Mouse (Mus musculus) stomach, embryonic 14.5 days (tissue): ENCODE measurements around the gene Dnajc27. TPM values are rescaled to one million over a fixed set of nuclear protein-coding genes. Genes with fewer than 3 reads are reported as not detected.
A peak's percentile ranks its signal among the peaks of the same experiment; 100 is the strongest.

Experiments used
- ATAC-seq: fragments of 200-750 bp; cut with Nextera tagmentation; 2 replicates; pipeline ENCODE4 v1.8.0; 2017; ENCODE audit warnings: low read depth, moderate TSS enrichment; ENCODE audit not compliant: insufficient number of reproducible peaks, insufficient read depth, low FRiP score
- H3K27ac ChIP-seq: fragments of 300-500 bp; sonication (generic); 2 replicates; pipeline ENCODE4 v1.5.1; 2014; ENCODE audit warnings: mild to moderate bottlenecking, low read length, moderate library complexity, mixed read lengths
- H3K27me3 ChIP-seq: fragments of 300-500 bp; sonication (generic); 2 replicates; pipeline ENCODE4 v1.6.1; 2014; ENCODE audit warnings: low read length, control low read depth, mixed read lengths; ENCODE audit not compliant: control insufficient read depth, insufficient read depth
- H3K36me3 ChIP-seq: fragments of 300-500 bp; sonication (generic); 2 replicates; pipeline ENCODE4 v1.6.1; 2014; ENCODE audit warnings: mild to moderate bottlenecking, control low read depth, low read length, moderate library complexity, mixed read lengths; ENCODE audit not compliant: control insufficient read depth, insufficient read depth
- H3K4me1 ChIP-seq: fragments of 300-500 bp; sonication (generic); 2 replicates; pipeline ENCODE4 v1.6.1; 2014; ENCODE audit warnings: low read length, control low read depth, mixed read lengths; ENCODE audit not compliant: control insufficient read depth, insufficient read depth
- H3K4me2 ChIP-seq: fragments of 300-500 bp; sonication (generic); replicated peaks from 2 replicates; pipeline ENCODE4 v1.6.1; 2014; ENCODE audit warnings: low read depth, low read length, control low read depth
- H3K4me3 ChIP-seq: fragments of 300-500 bp; sonication (generic); 2 replicates; pipeline ENCODE4 v1.5.1; 2014; ENCODE audit warnings: low read depth, low read length, control low read depth
- H3K9ac ChIP-seq: fragments of 300-500 bp; sonication (generic); replicated peaks from 2 replicates; pipeline ENCODE4 v1.6.1; 2014; ENCODE audit warnings: low read depth, mild to moderate bottlenecking, control low read depth, low read length, moderate library complexity, mixed read lengths
- H3K9me3 ChIP-seq: fragments of 300-500 bp; sonication (generic); 2 replicates; pipeline ENCODE4 v1.6.1; 2016; ENCODE audit warnings: low read depth, low read length, control low read depth; ENCODE audit not compliant: control insufficient read depth
- WGBS: fragments of 180-500 bp; shearing (Covaris S2); extraction: QIAGEN DNeasy Blood & Tissue Kit; methylation state at CpG from one replicate; pipeline ENCODE4 v1.1.7; 2014; 5-methylcytosine and 5-hydroxymethylcytosine counted together
- polyA plus RNA-seq: library from polyadenylated mRNA; unstranded; fragments of >200 nt; fragmentation: Nextera tagmentation; extraction: Ambion mirVana; gene quantifications from 2 replicates; pipeline ENCODE4 v1.2.1, GENCODE M21; 2014

Dnajc27 gene
- polyA plus RNA-seq, 1 experiment from 2014 or later, result 8.3 TPM

DNA sequence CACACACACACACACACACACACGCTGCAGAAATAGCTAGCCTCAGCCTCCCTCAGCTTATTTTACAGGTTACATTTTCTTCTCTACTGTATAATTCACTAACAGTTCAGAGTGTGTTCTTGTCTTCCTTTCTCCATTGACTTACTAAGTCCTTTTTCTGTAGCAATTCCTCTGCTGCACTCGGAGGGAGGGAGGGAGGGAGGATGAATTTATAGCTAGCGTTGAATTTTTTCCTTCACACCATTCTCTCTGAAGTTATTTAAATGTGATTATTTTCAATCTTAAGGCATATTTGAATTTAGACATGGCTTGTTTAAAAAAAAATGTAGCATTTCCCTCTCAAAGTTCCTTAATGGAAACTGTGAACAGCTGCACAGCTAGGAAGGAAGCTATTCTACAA lies 34.8 kb downstream of the Dnajc27 start:
- H3K4me1 ChIP-seq, result no peaks in the 10 kb centered on the region
- WGBS, result 66% methylated on average over 3 of the region's 3 CpGs
- H3K27ac ChIP-seq, result no peak overlapping the region
- H3K4me3 ChIP-seq, result no peak overlapping the region
- H3K9me3 ChIP-seq, result no peaks in the 10 kb centered on the region
- no peak overlapping the region for H3K4me2 ChIP-seq
- ATAC-seq, result no peak
- H3K27me3 ChIP-seq, result no peaks in the 10 kb centered on the region
- no peak overlapping the region for H3K9ac ChIP-seq
- no peaks in the 10 kb centered on the region for H3K36me3 ChIP-seq

- Histone ChIP-seq H3K4me3 (no peak overlapping the region), H3K27ac (no peak overlapping the region), H3K27me3 (no peaks in the 10 kb centered on the region), H3K4me2 (no peak overlapping the region), H3K4me1 (no peaks in the 10 kb centered on the region), H3K9ac (no peak overlapping the region), H3K36me3 (no peaks in the 10 kb centered on the region), H3K9me3 (no peaks in the 10 kb centered on the region)
- WGBS, result 72% methylated on average over 4 of the region's 4 CpGs
- ATAC-seq, result no peak
These were observed 35.2 kb downstream of the Dnajc27 start for GRCm38 (mm10) chr12:4117579-4117978.

DNA sequence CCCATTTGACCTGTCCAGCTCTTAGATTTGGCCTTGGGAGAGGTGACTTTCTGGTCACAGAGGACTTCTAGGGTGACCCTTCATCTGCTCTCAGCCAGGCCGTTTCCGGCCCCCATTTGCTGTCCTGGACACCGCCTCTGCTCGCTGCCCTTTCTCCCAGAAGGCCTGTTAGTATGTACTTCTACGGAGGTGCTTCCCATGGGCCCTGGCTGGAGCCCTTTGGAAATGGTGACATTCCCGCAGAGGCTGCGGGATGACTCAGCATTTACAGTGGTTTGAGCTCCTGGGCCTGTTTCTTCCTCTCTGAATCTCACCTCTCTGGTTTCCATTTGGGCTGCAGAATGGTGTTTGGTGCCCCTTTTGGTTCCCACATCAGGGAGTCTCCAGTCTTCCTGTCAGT lies 45.0 kb downstream of the Dnajc27 start:
- H3K4me1 ChIP-seq, result no peaks in the 10 kb centered on the region
- no peak for ATAC-seq
- no peaks in the 10 kb centered on the region for H3K27me3 ChIP-seq
- H3K27ac ChIP-seq, result no peak overlapping the region
- no peak overlapping the region for H3K9ac ChIP-seq
- 67% methylated on average over 7 of the region's 7 CpGs for WGBS
- H3K4me3 ChIP-seq, result no peak overlapping the region
- no peaks in the 10 kb centered on the region for H3K36me3 ChIP-seq
- no peak overlapping the region for H3K4me2 ChIP-seq
- H3K9me3 ChIP-seq, result peaks cover 4% of the 10 kb centered on the region; the same call in 1 of the 2 replicates

DNA sequence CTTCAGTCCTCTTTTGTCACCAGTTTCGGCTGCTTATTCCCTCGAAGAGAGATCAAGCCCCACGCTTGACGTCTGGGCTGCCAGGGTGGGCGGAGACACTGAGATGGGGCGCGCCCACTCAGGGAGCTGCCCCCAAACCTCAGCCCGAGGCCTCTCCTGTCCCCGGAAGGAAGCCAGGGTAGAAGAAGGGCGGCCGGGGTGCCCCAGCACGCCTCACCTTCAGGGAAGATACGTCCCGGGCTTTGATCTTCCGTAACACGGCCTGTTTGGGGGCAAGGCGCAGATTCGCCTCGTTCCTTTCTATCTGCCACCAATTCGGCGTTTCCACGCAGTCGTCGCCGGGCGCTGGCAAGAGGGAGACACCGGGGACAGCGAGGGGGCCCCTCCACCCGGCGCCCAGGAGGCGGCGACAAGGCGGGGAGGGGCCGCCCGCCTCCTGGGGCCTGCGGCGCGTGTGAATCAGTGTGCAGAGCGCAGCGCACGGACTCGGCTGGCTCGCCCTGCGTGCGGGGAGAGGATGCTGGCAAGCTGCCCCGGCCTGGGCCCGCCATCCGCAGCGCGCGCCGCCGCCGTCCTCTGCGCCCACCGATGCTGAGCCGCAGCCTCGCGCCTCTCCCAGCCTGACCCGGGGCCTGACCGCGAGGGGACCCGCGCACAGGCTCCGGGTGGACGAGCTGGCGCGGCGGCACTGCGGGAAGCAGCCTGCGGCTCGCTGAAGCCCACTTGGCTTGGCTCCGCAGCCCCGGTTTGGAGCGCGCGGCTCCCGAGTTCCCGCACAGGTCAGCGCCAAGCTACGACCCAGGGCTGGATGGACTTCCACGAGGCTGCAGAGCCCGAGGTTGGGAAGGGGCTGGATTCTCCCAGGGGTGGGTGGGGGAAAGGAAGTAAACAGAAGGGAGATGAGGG lies 50.8 kb downstream of the Dnajc27 start, which contains the start of gene Adcy3:
Gene Adcy3 (plus strand): TSS at position 163 of the 906 bp plus-strand sequence.
- Histone ChIP-seq H3K9me3 (peaks cover 4% of the 10 kb centered on the region; the same call in 1 of the 2 replicates), H3K4me1 (peaks cover 11% of the 10 kb centered on the region), H3K27ac (peak within 1 kb of the TSS; percentile 63), H3K36me3 (no peaks in the 10 kb centered on the region), H3K4me2 (peak within 1 kb of the TSS; percentile 52), H3K9ac (peak within 1 kb of the TSS; percentile 47), H3K27me3 (no peaks in the 10 kb centered on the region), H3K4me3 (peak within 1 kb of the TSS; percentile 46)
- peak; percentile 85 for ATAC-seq
- WGBS, result under 1% methylated on average over 83 of the region's 83 CpGs

DNA sequence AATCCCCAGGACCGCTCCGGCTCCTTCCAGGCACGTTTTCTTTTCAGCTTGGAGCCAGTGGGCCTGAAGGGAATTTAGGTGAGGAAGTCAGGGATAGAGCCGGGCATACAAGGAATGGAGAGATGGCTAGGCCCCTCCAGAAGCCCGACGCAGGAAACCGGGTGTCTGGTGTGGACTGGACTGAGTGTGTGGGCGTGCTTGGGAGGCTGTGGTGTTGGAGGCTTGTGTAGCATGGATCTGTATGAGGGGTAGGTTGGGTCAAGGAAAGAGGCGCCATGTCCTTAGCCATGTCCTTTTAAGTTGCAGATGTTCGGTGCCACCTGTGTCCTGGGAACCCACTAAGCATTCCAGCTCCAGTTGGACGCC lies 51.4 kb downstream of the Dnajc27 start:
- Histone ChIP-seq H3K27ac (peak overlapping the region; percentile 63; the same call in 1 of the 2 replicates), H3K27me3 (no peaks in the 10 kb centered on the region), H3K4me3 (peak overlapping the region; percentile 46), H3K36me3 (no peaks in the 10 kb centered on the region), H3K4me1 (peaks cover 11% of the 10 kb centered on the region), H3K9ac (peak overlapping the region; percentile 47), H3K4me2 (peak overlapping the region; percentile 52), H3K9me3 (peaks cover 4% of the 10 kb centered on the region; the same call in 1 of the 2 replicates)
- ATAC-seq, result peak; percentile 47
- 22% methylated on average over 11 of the region's 11 CpGs for WGBS

- no peaks in the 10 kb centered on the region for H3K9me3 ChIP-seq
- H3K9ac ChIP-seq, result no peak overlapping the region
- no peaks in the 10 kb centered on the region for H3K4me1 ChIP-seq
- no peak overlapping the region for H3K4me2 ChIP-seq
- 0 out of 2 replicates have a peak, but pooled peaks cover 3% of the 10 kb centered on the region for H3K36me3 ChIP-seq
- H3K27ac ChIP-seq, result no peak overlapping the region
- no peaks in the 10 kb centered on the region for H3K27me3 ChIP-seq
- no peak overlapping the region for H3K4me3 ChIP-seq
- 86% methylated on average over 5 of the region's 5 CpGs for WGBS
- ATAC-seq, result no peak
These were observed 60.8 kb downstream of the Dnajc27 start for GRCm38 (mm10) chr12:4143179-4143578.

GRCm38 (mm10) chr12:4150936-4151335 lies 68.6 kb downstream of the Dnajc27 start:
- Histone ChIP-seq H3K27me3 (no peaks in the 10 kb centered on the region), H3K4me1 (no peaks in the 10 kb centered on the region), H3K27ac (no peak overlapping the region), H3K4me3 (no peak overlapping the region), H3K9me3 (no peaks in the 10 kb centered on the region), H3K4me2 (no peak overlapping the region), H3K9ac (no peak overlapping the region), H3K36me3 (no peaks in the 10 kb centered on the region)
- 80% methylated on average over 2 of the region's 2 CpGs for WGBS
- no peak for ATAC-seq

DNA sequence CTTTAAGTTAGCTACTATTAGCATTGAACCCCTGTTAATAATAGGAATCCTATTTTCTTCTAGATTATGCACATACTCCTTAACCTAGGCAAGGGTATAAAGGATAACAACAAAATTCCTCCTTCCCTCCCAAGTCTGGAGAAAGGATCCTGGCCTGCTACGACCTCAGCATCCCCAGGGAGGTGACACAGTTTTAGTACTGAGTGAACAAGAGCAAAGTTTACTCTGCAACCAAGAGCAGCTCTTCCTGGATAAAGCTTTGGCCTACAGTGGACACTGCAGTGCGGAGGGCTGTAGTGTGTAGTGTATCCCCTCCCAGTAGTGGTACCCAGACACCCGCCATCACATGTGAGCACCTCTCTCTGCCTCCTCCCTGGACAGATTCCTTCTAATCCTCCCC lies 69.6 kb downstream of the Dnajc27 start:
- 86% methylated on average over 3 of the region's 3 CpGs for WGBS
- Histone ChIP-seq H3K27ac (no peak overlapping the region), H3K4me1 (no peaks in the 10 kb centered on the region), H3K4me2 (no peak overlapping the region), H3K27me3 (no peaks in the 10 kb centered on the region), H3K4me3 (no peak overlapping the region), H3K36me3 (no peaks in the 10 kb centered on the region), H3K9me3 (no peaks in the 10 kb centered on the region), H3K9ac (no peak overlapping the region)
- no peak for ATAC-seq
